Mouse (Mus musculus) heart, embryonic 14.5 days (tissue): Measurements from ENCODE around the gene Trp73. TPM values are rescaled to one million over a fixed set of nuclear protein-coding genes. Genes with fewer than 3 reads are reported as not detected.

Experiments used
- ATAC-seq: fragments of 200-750 bp; cut with Nextera tagmentation; 2 replicates; pipeline ENCODE4 v1.8.0; 2017; ENCODE audit warnings: low read depth, moderate TSS enrichment; ENCODE audit not compliant: insufficient number of reproducible peaks, insufficient read depth, low FRiP score
- H3K27ac ChIP-seq, 2 experiments: fragments of 200-500 bp in 1 of 2; fragments of 300-500 bp in 1 of 2; sonication (generic) in 1 of 2; replicated peaks in 1 of 2; 2 replicates each; pipeline ENCODE4 v1.5.1; 2012 to 2014; ENCODE audit warnings: low read depth in 2 of 2, low read length in 2 of 2, control low read depth in 1 of 2, mild to moderate bottlenecking in 1 of 2, mixed read lengths in 1 of 2; ENCODE audit not compliant: control insufficient read depth in 1 of 2, insufficient read depth in 1 of 2
- H3K27me3 ChIP-seq: fragments of 300-500 bp; sonication (generic); 2 replicates; pipeline ENCODE4 v1.6.1; 2014; ENCODE audit warnings: mild to moderate bottlenecking, low read length, control low read depth; ENCODE audit not compliant: control insufficient read depth, insufficient read depth
- H3K36me3 ChIP-seq: fragments of 300-500 bp; sonication (generic); 2 replicates; pipeline ENCODE4 v1.6.1; 2014; ENCODE audit warnings: mild to moderate bottlenecking, control low read depth, low read length, mixed read lengths; ENCODE audit not compliant: control insufficient read depth, insufficient read depth
- H3K4me1 ChIP-seq, 2 experiments: fragments of 200-500 bp in 1 of 2; fragments of 300-500 bp in 1 of 2; sonication (generic) in 1 of 2; 2 replicates each; pipeline ENCODE4 v1.6.1; 2012 to 2014; ENCODE audit warnings: low read length in 2 of 2, control low read depth in 1 of 2, mixed read lengths in 1 of 2; ENCODE audit not compliant: control insufficient read depth in 2 of 2, insufficient read depth in 2 of 2
- H3K4me2 ChIP-seq: fragments of 300-500 bp; sonication (generic); 2 replicates; pipeline ENCODE4 v1.6.1; 2014; ENCODE audit warnings: mild to moderate bottlenecking, low read length
- H3K4me3 ChIP-seq, 2 experiments: fragments of 200-500 bp in 1 of 2; fragments of 300-500 bp in 1 of 2; sonication (generic) in 1 of 2; 2 replicates each; pipeline ENCODE4 v1.5.1; 2012 to 2014; ENCODE audit warnings: low read length in 2 of 2, mild to moderate bottlenecking in 2 of 2, control low read depth in 1 of 2, low read depth in 1 of 2, moderate library complexity in 1 of 2; ENCODE audit not compliant: control insufficient read depth in 1 of 2, insufficient read depth in 1 of 2
- H3K9ac ChIP-seq: fragments of 300-500 bp; sonication (generic); 2 replicates; pipeline ENCODE4 v1.6.1; 2014; ENCODE audit warnings: mild to moderate bottlenecking, low read length
- H3K9me3 ChIP-seq: fragments of 300-500 bp; sonication (generic); 2 replicates; pipeline ENCODE4 v1.6.1; 2016; ENCODE audit warnings: low read length, control low read depth; ENCODE audit not compliant: control insufficient read depth
- WGBS: fragments of 180-500 bp; shearing (Covaris S2); extraction: QIAGEN DNeasy Blood & Tissue Kit; methylation state at CpG from one replicate; pipeline ENCODE4 v1.1.7; 2014; 5-methylcytosine and 5-hydroxymethylcytosine counted together
- polyA plus RNA-seq: library from polyadenylated mRNA; unstranded; fragments of >200 nt; fragmentation: Nextera tagmentation; extraction: Ambion mirVana; gene quantifications from 2 replicates; pipeline ENCODE4 v1.2.1, GENCODE M21; 2014

Trp73 gene
- polyA plus RNA-seq, 1 experiment from 2014 or later: 0.08 TPM

DNA sequence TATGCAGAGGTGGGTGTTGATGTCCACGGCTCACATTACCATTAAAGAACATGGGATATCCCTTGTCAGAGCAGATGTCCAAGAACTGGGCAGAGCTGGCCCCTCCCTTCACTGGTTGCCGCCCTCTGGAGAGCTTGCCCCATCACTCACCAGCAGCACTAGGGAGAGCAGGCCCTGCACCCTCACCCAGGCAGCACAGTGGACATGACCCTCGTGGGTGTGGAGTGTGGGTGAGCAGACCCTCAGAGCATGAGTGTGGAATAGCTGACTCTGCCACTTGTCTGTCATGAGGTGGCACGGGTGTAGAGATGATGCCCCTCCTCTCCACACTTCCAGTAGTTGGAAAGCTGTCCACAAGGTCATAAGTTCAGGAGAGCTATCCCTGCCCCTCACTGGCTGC lies 5.2 kb downstream of the Trp73 start:
- no peak overlapping the region for H3K4me3 ChIP-seq
- no peak overlapping the region for H3K9ac ChIP-seq
- ATAC-seq: no peak
- 61% methylated on average over 4 of the region's 4 CpGs for WGBS
- peaks cover 61% of the 10 kb centered on the region for H3K27me3 ChIP-seq
- H3K36me3 ChIP-seq: no peaks in the 10 kb centered on the region
- no peak overlapping the region for H3K27ac ChIP-seq
- no peaks in the 10 kb centered on the region for H3K9me3 ChIP-seq
- H3K4me1 ChIP-seq: peaks cover 0 to 4% of the 10 kb centered on the region in 2 experiments; a peak in 1 of 4 replicates
- H3K4me2 ChIP-seq: no peak overlapping the region

DNA sequence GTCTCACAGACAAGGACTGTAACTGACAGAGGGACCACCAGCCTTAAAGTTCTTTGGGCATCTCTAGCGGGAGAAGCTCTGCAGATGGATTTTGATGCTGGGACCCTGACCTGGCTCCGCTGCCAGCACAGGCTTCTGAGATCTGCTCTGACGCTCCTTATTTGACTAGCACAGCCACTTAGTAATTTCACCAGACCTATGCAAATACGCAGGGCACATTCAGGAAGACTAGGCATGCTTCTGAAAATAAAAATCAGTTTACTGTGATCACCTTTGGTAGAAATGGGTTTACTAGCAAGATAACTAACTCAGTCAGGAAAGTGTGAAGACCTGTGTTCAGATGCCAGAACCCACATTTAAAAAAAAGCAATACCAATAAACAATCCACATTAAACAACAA lies 8.1 kb downstream of the Trp73 start:
- no peaks in the 10 kb centered on the region for H3K9me3 ChIP-seq
- no peak for ATAC-seq
- H3K4me3 ChIP-seq: no peak overlapping the region
- H3K9ac ChIP-seq: no peak overlapping the region
- no peaks in the 10 kb centered on the region for H3K4me1 ChIP-seq
- peaks cover 37% of the 10 kb centered on the region for H3K27me3 ChIP-seq
- no peaks in the 10 kb centered on the region for H3K36me3 ChIP-seq
- H3K27ac ChIP-seq: no peak overlapping the region
- no peak overlapping the region for H3K4me2 ChIP-seq
- WGBS: 80% methylated on average over 4 of the region's 4 CpGs

- no peaks in the 10 kb centered on the region for H3K9me3 ChIP-seq
- H3K9ac ChIP-seq: no peak overlapping the region
- H3K4me3 ChIP-seq: no peak overlapping the region
- H3K36me3 ChIP-seq: no peaks in the 10 kb centered on the region
- H3K4me1 ChIP-seq: no peaks in the 10 kb centered on the region
- H3K27ac ChIP-seq: no peak overlapping the region
- ATAC-seq: no peak
- peaks cover 18% of the 10 kb centered on the region for H3K27me3 ChIP-seq
- H3K4me2 ChIP-seq: no peak overlapping the region
Observed at GRCm38 (mm10) chr4:154129950-154130349, 10.1 kb downstream of the Trp73 start.

DNA sequence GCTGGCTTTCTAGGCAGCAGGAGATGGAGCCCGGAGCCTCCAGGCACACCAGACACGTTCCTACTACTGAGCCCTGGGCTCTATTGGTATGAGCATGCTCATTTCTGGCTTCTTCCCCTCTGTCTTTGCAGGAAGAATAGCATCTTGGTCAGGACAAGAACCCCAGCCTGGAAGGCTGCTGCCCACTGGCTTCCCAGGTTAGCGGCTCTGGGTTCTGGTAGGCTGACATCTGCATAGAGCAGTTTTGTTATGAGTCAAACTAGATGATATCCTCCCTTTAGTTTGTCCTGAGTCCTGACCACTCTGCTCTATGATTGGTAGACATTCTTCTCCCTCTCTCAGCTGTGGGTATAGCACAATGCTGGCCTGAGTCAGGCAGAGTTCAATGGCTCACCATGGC lies 12.7 kb downstream of the Trp73 start:
- Histone ChIP-seq H3K4me3 (no peak overlapping the region), H3K9ac (no peak overlapping the region), H3K4me2 (no peak overlapping the region), H3K36me3 (no peaks in the 10 kb centered on the region), H3K27me3 (peaks cover 27% of the 10 kb centered on the region), H3K4me1 (no peaks in the 10 kb centered on the region), H3K27ac (no peak overlapping the region), H3K9me3 (no peaks in the 10 kb centered on the region)
- ATAC-seq: no peak
- WGBS: 74% methylated on average over 3 of the region's 3 CpGs

- Histone ChIP-seq H3K4me2 (no peak overlapping the region), H3K27me3 (peaks cover 23% of the 10 kb centered on the region), H3K9me3 (no peaks in the 10 kb centered on the region), H3K4me3 (no peak overlapping the region), H3K27ac (no peak overlapping the region), H3K4me1 (no peaks in the 10 kb centered on the region), H3K36me3 (no peaks in the 10 kb centered on the region), H3K9ac (no peak overlapping the region)
- ATAC-seq: no peak
- 67% methylated on average over 5 of the region's 5 CpGs for WGBS
Observed at GRCm38 (mm10) chr4:154125202-154125601, 14.8 kb downstream of the Trp73 start.

DNA sequence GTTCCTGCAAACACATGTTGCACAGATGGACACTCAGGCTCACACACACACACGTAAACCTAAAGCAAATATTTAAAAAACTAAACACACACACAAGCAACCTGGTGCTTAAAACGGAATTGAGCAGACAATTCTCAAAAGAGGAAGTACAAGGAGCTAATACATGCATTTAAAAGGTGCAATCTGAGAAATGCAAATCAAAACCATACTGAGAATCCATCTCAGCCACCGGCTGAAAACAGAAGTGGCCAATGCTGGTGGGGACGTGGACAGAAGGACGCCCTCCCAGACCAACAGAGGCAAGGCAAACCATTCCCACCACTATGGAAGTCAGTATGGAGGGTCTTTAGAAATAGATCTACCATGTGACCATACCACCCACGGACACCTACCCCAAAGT lies 16.5 kb downstream of the Trp73 start:
- Histone ChIP-seq H3K4me3 (no peak overlapping the region), H3K4me1 (no peaks in the 10 kb centered on the region), H3K27me3 (peaks cover 23% of the 10 kb centered on the region), H3K36me3 (no peaks in the 10 kb centered on the region), H3K27ac (no peak overlapping the region), H3K9me3 (no peaks in the 10 kb centered on the region), H3K9ac (no peak overlapping the region), H3K4me2 (no peak overlapping the region)
- WGBS: 75% methylated on average over 6 of the region's 6 CpGs
- ATAC-seq: no peak

DNA sequence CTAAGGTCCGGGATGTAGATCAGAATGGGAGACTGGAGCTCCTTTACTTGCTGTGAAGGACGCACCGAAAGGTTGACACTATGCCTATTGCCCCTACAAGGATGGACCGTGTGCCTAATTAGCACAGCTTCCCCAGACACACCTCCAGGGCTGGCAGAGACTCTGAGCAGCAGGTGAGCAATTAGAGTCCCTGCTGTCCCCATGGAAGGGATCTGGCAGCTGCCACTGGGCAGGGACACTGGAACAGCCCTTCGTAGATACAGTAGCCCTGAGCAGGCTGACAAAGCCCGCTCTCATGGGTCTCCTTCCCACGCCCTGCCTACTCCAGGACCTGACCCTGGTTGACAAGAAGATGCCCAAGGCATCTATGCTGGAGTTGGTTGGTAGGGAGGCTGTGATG lies 17.6 kb downstream of the Trp73 start:
- Histone ChIP-seq H3K4me2 (no peak overlapping the region), H3K4me1 (no peaks in the 10 kb centered on the region), H3K27me3 (peaks cover 23% of the 10 kb centered on the region), H3K36me3 (no peaks in the 10 kb centered on the region), H3K9me3 (no peaks in the 10 kb centered on the region), H3K9ac (no peak overlapping the region), H3K4me3 (no peak overlapping the region), H3K27ac (no peak overlapping the region)
- WGBS: 70% methylated on average over 7 of the region's 7 CpGs
- no peak for ATAC-seq

DNA sequence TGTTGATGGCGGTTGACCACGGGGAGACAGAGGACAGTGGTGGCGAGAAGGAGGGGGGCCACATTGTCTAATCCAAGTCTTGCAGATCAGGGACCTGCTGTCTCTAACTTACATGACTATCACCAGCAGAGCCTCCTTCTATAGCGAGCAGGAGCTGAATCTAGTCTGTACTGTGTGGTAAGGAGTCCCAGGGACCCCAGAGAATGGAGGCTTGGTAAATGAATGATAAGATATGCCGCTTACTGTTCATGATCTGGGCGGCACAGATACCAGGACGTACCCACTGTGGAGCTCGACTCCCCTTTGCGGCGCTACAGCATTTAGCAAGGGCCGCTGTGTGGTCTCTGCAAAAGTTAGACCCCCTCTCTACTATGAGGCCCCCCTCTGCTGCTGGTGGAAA lies 18.2 kb downstream of the Trp73 start:
- no peak overlapping the region for H3K9ac ChIP-seq
- no peak for ATAC-seq
- 64% methylated on average over 11 of the region's 11 CpGs for WGBS
- no peaks in the 10 kb centered on the region for H3K36me3 ChIP-seq
- H3K4me2 ChIP-seq: no peak overlapping the region
- H3K4me1 ChIP-seq: no peaks in the 10 kb centered on the region
- H3K27ac ChIP-seq: no peak overlapping the region
- no peak overlapping the region for H3K4me3 ChIP-seq
- H3K27me3 ChIP-seq: peaks cover 19% of the 10 kb centered on the region
- H3K9me3 ChIP-seq: no peaks in the 10 kb centered on the region
